Mouse (Mus musculus) ES-E14 (cell line): ENCODE results near the gene Ccp110.

Source experiments
- HCFC1 ChIP-seq: IDR thresholded peaks from 2 replicates; pipeline ENCODE4 v1.6.1; 2012; ENCODE audit warnings: low read length, inconsistent platforms, borderline replicate concordance; ENCODE audit not compliant: insufficient read depth
- MAFK ChIP-seq: IDR thresholded peaks from 2 replicates; pipeline ENCODE4 v1.6.1; 2014; ENCODE audit warnings: mild to moderate bottlenecking, low read depth, low read length, inconsistent platforms; ENCODE audit not compliant: insufficient read depth
- ZC3H11A ChIP-seq: IDR thresholded peaks from 2 replicates; pipeline ENCODE4 v1.6.1; 2012; ENCODE audit warnings: low read depth, mild to moderate bottlenecking, inconsistent platforms, low read length, borderline replicate concordance

- TF ChIP-seq ZC3H11A: peak; percentile 41; the same call in 1 of the 2 replicates
- no peak for TF ChIP-seq HCFC1
- no peak for TF ChIP-seq MAFK
These were observed 24.2 kb upstream of the Ccp110 start for GRCm38 (mm10) chr7:118688199-118688598.
